Mouse (Mus musculus) testis, postnatal 10 days (tissue): ENCODE measurements around the gene Phlpp2.

Experiments
- DNase-seq: peaks from one replicate; pipeline ENCODE4 v3.0.0; 2021; ENCODE audit warnings: low spot score

Phlpp2 gene

GRCm38 (mm10) chr8:109962896-109963295, 94.6 kb downstream of the Phlpp2 start:
- DNase-seq = no peak

- no peak for DNase-seq
Measured at GRCm38 (mm10) chr8:109963421-109963820, 95.1 kb downstream of the Phlpp2 start.

- DNase-seq = no peak
Measured at GRCm38 (mm10) chr8:109964106-109964505, 95.8 kb downstream of the Phlpp2 start.

GRCm38 (mm10) chr8:109968837-109969236, 100.5 kb downstream of the Phlpp2 start:
- DNase-seq = no peak

- no peak for DNase-seq
Measured at GRCm38 (mm10) chr8:109970323-109970722, 102.0 kb downstream of the Phlpp2 start.

- DNase-seq = no peak
Measured at GRCm38 (mm10) chr8:109972901-109973300, 104.6 kb downstream of the Phlpp2 start.

DNA sequence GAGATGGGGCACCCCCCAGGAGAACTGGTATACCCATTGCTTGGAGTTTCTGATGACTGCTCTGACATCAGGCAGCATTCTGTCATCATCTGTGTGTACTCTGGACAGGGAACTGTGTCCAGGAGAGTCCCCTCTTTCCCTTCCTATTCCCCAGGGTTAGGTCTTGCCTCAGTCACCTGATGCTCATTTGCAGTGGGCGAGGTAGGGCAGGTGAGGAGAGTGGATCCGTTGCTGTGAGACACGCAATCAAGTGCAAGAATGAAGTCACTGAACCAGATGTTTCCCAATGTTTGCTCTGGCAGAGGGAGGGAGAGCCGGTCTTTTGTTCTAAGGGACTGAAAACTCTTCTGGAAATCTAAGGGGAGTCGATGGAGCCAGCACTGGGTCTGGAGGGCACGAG, 111.0 kb downstream of the Phlpp2 start:
- DNase-seq = no peak

GRCm38 (mm10) chr8:109982386-109983105, 114.2 kb downstream of the Phlpp2 start:
- no peak for DNase-seq

DNA sequence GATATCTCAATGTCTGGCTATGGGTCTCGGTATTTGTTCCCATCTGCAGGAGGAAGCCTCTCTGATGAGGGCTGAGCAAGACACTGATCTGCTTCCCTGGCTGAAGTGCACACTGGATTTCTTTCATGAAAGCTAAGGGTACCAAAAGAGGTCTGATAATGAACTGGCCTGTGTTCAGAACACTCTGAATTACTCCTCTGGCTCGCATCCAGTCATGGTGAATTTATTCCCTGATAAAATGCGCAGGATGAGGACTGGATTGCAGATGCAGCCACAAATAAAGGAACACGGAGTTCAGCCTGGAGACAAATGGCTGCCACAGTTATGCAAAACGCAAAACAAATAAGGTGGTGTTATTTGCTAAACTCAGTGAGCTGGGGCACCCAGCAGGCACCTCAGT, 115.6 kb downstream of the Phlpp2 start:
- DNase-seq = no peak

DNA sequence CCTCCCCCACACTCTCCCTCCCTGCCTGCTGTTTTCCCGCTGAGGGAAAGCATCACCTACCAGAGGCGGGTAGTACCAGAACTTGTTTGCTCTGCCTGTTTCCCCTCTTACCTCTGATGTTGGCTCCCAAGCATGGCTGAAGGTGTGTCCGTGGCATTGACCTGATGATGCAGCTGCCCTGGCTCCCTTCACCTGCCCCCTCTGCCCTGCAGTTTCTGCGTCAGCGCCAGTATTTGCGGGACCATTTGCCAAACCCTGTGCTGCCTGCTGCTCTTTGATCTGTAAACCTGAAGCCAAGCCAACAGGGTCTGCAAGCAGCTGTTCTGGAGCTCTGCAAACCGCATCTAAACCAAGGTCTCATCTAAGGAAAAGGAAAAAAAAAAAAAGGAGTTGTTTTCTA, 118.0 kb downstream of the Phlpp2 start:
- DNase-seq = no peak

GRCm38 (mm10) chr8:109987776-109988175, 119.4 kb downstream of the Phlpp2 start:
- no peak for DNase-seq

DNA sequence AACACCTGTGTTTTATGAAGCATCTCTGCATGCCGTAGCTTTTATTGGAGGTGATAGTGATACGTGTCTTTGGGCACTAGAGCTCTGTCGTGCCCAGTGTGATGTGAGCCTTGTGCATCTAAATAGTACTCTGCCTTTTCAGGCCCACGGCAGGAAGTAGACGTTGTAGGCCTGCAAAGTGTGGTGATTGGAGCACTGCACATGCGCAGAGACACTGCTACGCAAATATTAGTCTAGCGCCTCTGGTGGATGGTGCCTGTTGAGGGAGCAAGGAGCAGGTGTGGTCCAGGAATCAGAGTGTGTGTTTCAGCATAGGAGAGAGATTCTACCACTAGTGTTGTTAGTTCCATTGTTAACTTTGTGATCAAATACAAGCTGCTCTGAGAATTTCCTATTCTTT, 120.8 kb downstream of the Phlpp2 start:
- DNase-seq = no peak

- no peak for DNase-seq
Measured at GRCm38 (mm10) chr8:109990224-109990623, 121.9 kb downstream of the Phlpp2 start, which contains the start of gene Tat. Tat (plus strand) TSS chr8:109990437.

- no peak for DNase-seq
Measured at GRCm38 (mm10) chr8:109992166-109992565, 123.8 kb downstream of the Phlpp2 start.

DNA sequence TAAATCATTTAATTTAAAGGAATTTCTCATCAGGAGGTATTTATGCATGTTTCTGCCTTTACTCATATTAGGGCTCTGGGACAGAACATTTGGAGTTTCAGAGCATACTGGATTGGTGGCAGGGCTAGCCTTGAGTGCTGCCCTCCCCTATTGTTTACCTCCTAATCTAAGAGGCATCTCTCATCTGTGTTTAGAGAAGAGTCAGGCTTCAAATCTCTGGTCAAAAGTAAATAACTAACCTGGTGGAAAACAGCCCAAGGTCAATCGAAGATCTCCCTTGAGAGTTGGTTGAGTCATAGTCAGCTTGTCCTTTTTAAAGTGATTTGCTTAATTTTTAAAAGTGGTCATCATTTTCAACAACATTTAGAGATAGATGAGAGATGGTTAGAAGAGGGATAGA, 124.6 kb downstream of the Phlpp2 start:
- DNase-seq = no peak
